In genomic region chr17:83736701-83737100, GRCm38 (mm10) we compare ENCODE assay signal across 23 mouse cellular contexts. TPM values are rescaled to one million over a fixed set of nuclear protein-coding genes. Genes with fewer than 3 reads are reported as not detected.
DNase-seq lines count a peak whose midpoint lies in the region; ATAC-seq lines count a peak whose summit lies in the region.
"Had no signal": no experiment of that assay in that cellular context is flagged by ENCODE, and none has a peak within 500 bp of the region (broad histone marks: within the 10 kb centered on the region; RNA-seq: fewer than 3 reads in every experiment).

No protein-coding gene starts in this region.

- H3K4me3 ChIP-seq in heart, embryonic 10.5 days: no peak overlapping the region
- no peak overlapping the region for H3K4me3 ChIP-seq in liver, embryonic 16.5 days (ENCODE audit: low read depth, low read length)
- H3K4me3 ChIP-seq: forebrain, embryonic 15.5 days; hindbrain, embryonic 10.5 days; kidney, embryonic 15.5 days; limb, embryonic 12.5 days; lung, embryonic 15.5 days; midbrain, embryonic 15.5 days; myocyte had no signal

- intact Hi-C loops in left cerebral cortex, postnatal 25 days (cut with DNase I): loop anchor here (10.0 kb wide), 1 partner anchor 462 kb away; no protein-coding TSS in a partner anchor

- H3K27ac ChIP-seq in heart, embryonic 10.5 days: no peak overlapping the region
- peak overlapping the region; percentile 66 for H3K27ac ChIP-seq in liver, embryonic 16.5 days (ENCODE audit: low read length)
- H3K27ac ChIP-seq: forebrain, embryonic 15.5 days; hindbrain, embryonic 10.5 days; hindbrain, postnatal 0 days; kidney, embryonic 15.5 days; limb, embryonic 12.5 days; lung, embryonic 15.5 days; macrophage; midbrain, embryonic 15.5 days had no signal

- H3K9me3 ChIP-seq in heart, embryonic 10.5 days: no peaks in the 10 kb centered on the region
- H3K9me3 ChIP-seq in liver, embryonic 16.5 days (replicated peaks; ENCODE audit: control insufficient read depth, low read length): no peaks in the 10 kb centered on the region
- H3K9me3 ChIP-seq: forebrain, embryonic 15.5 days; hindbrain, embryonic 10.5 days; kidney, embryonic 15.5 days; limb, embryonic 12.5 days; lung, embryonic 15.5 days; midbrain, embryonic 15.5 days had no signal

- peak overlapping the region; percentile 30 for H3K4me2 ChIP-seq in liver, embryonic 16.5 days (ENCODE audit: low read depth, low read length)
- H3K4me2 ChIP-seq: forebrain, embryonic 15.5 days; kidney, embryonic 15.5 days; limb, embryonic 12.5 days; lung, embryonic 15.5 days; midbrain, embryonic 15.5 days had no signal

- H3K27me3 ChIP-seq in heart, embryonic 10.5 days (ENCODE audit: insufficient read depth, poor library complexity, severe bottlenecking): no peaks in the 10 kb centered on the region
- H3K27me3 ChIP-seq in liver, embryonic 16.5 days (ENCODE audit: control insufficient read depth, insufficient read depth, low read depth, low read length): no peaks in the 10 kb centered on the region
- H3K27me3 ChIP-seq: forebrain, embryonic 15.5 days; kidney, embryonic 15.5 days; limb, embryonic 12.5 days; lung, embryonic 15.5 days; midbrain, embryonic 15.5 days had no signal

- DNase-seq in heart, embryonic 10.5 days (ENCODE audit: low spot score): peak; percentile 86
- no peak for DNase-seq in heart, adult 9 months (ENCODE audit: low spot score in 2 of 2)
- DNase-seq in R1 (ENCODE audit: low read depth, low spot score): peak; percentile 60
- DNase-seq in left cerebral cortex, postnatal 25 days (ENCODE audit: low spot score in 2 of 2): no peak
- no peak for DNase-seq in thymus, postnatal 25 days
- DNase-seq: adrenal gland, postnatal 25 days; cerebellum, adult 2 months; cerebellum, postnatal 36 days; gastrocnemius, postnatal 14 days; heart, adult 18-20 months had no signal

- no peak overlapping the region for H3K9ac ChIP-seq in liver, embryonic 16.5 days (ENCODE audit: low read depth, low read length)
- H3K9ac ChIP-seq: forebrain, embryonic 15.5 days; kidney, embryonic 15.5 days; limb, embryonic 12.5 days; lung, embryonic 15.5 days; midbrain, embryonic 15.5 days had no signal

- peak; percentile 87 for ATAC-seq in erythroid progenitor cell, adult 5-6 weeks (replicated peaks; ENCODE audit: low FRiP score, poor library complexity, severe bottlenecking)
- peak; percentile 93 for ATAC-seq in liver, embryonic 16.5 days (ENCODE audit: low read depth)
- no peak for ATAC-seq in inflammation-experienced regulatory T-cells, adult 6 months
- ATAC-seq: CD4-positive, CD25-positive, alpha-beta regulatory T cell, adult 4 months; forebrain, embryonic 15.5 days; hindbrain, postnatal 0 days; midbrain, embryonic 15.5 days had no signal

- peaks cover 6% of the 10 kb centered on the region for H3K4me1 ChIP-seq in heart, embryonic 10.5 days
- H3K4me1 ChIP-seq in liver, embryonic 16.5 days (ENCODE audit: control insufficient read depth, low read depth, low read length): peaks cover 42% of the 10 kb centered on the region
- H3K4me1 ChIP-seq: lung, embryonic 15.5 days; midbrain, embryonic 15.5 days had no signal

- peaks cover 23% of the 10 kb centered on the region; the same call in 1 of the 2 replicates for H3K36me3 ChIP-seq in heart, embryonic 10.5 days
- peaks cover 5% of the 10 kb centered on the region for H3K36me3 ChIP-seq in liver, embryonic 16.5 days (ENCODE audit: control insufficient read depth, insufficient read depth)
- H3K36me3 ChIP-seq: forebrain, embryonic 15.5 days; midbrain, embryonic 15.5 days had no signal

- WGBS in heart, embryonic 10.5 days: 80% methylated on average over 9 of the region's 9 CpGs
- WGBS in liver, embryonic 16.5 days (ENCODE audit: insufficient replicate concordance): 29% methylated on average over 9 of the region's 9 CpGs

RNA-seq across cellular contexts. Expression of gene Mta3, which starts 30.7 kb away (rescaled TPM):
- polyA plus RNA-seq in heart, embryonic 10.5 days (2016; fragmentation: Nextera tagmentation; extraction: Ambion mirVana): 45.7 and 50.5 TPM in 2 replicates
- total RNA-seq in erythroid progenitor cell, adult 5-6 weeks (2015; ENCODE audit: low replicate concordance): 61.6 and 69.6 TPM in 2 replicates
- total RNA-seq in erythroid progenitor cell, adult 5-6 weeks (2017; ENCODE audit: low replicate concordance): 57.6 and 59.2 TPM in 2 replicates
- 35.3 and 35.6 TPM in 2 replicates for polyA plus RNA-seq in liver, embryonic 16.5 days (2015; fragmentation: Nextera tagmentation; extraction: Ambion mirVana)
- 10 to 100 TPM; 74.0 to 83.0 TPM for total RNA-seq in left cerebral cortex, postnatal 25 days (2021)
- 10 to 100 TPM; 70.5 to 87.9 (median 74.9) TPM for polyA plus RNA-seq in inflammation-experienced regulatory T-cells, adult 6 months (2017; shearing (Covaris generic))

Comparison
In these comparisons a context has a peak if more than half of its experiments do, and no peak if none do; other contexts are left out.
1. DNase-seq: peak in heart, embryonic 10.5 days (single experiment) and R1 (single experiment); none in heart, adult 9 months (0 of 2), left cerebral cortex, postnatal 25 days (0 of 2) and thymus, postnatal 25 days (single experiment).